8 mouse cellular contexts compared by ENCODE assay signal in genomic region chr13:108157732-108158464, GRCm38 (mm10). TPM values are rescaled to one million over a fixed set of nuclear protein-coding genes. Genes with fewer than 3 reads are reported as not detected.
DNase-seq lines count a peak whose midpoint lies in the region; TF ChIP-seq lines count a peak whose summit lies in the region.

No protein-coding gene starts in this region.

- H3K79me2 ChIP-seq in macrophage (ENCODE audit: inconsistent target): peaks cover 12% of the 10 kb centered on the region

- WGBS in macrophage (ENCODE audit: missing documents): under 1% methylated on average over 36 of the region's 42 CpGs

- no peak for TF ChIP-seq CTCF in left cerebral cortex, adult 2 months (IDR thresholded peaks at IDR 0.05)

- no peaks in the 10 kb centered on the region; the same call in 1 of the 2 replicates for H3K36me3 ChIP-seq in macrophage (ENCODE audit: inconsistent target)

- intact Hi-C loops in left cerebral cortex, adult 2 months (cut with DNase I): loop anchor here (10.0 kb wide), 1 partner anchor 393 kb away; no protein-coding TSS in a partner anchor
- intact Hi-C loops in left cerebral cortex, postnatal 25 days (cut with DNase I): loop anchor here (5.0 to 10.0 kb wide), 4 partner anchors 266 to 1046 kb away; no protein-coding TSS in a partner anchor

- H3K27ac ChIP-seq in left cerebral cortex, adult 2 months: peak overlapping the region; percentile 58; the same call in 1 of the 2 replicates
- H3K27ac ChIP-seq in macrophage: no peak overlapping the region

- peak overlapping the region; percentile 73 for H3K4me3 ChIP-seq in left cerebral cortex, adult 2 months
- H3K4me3 ChIP-seq in macrophage (ENCODE audit: inconsistent target): peak overlapping the region; percentile 98

- no peak for DNase-seq in left cerebral cortex, adult 2 months (ENCODE audit: extremely low spot score in 1 of 2, low spot score in 2 of 2)
- DNase-seq in left cerebral cortex, postnatal 25 days (ENCODE audit: low spot score in 2 of 2): no peak
- peak; percentile 39 for DNase-seq in c-Kit-positive CD71-positive TER-119-negative erythroid progenitor cells, embryonic 14.5 days (ENCODE audit: low read depth)
- DNase-seq in forelimb bud, embryonic 11.5 days (ENCODE audit: low read depth, low spot score): peak; percentile 23
- no peak for DNase-seq in retina, embryonic 14.5 days (ENCODE audit: low spot score)
- no peak for DNase-seq in B cell, adult 2 months
- DNase-seq in adrenal gland, adult 18-20 months (ENCODE audit: low spot score in 2 of 2): no peak

RNA-seq across cellular contexts. Expression of gene Ndufaf2, which starts 0.5 kb away (rescaled TPM):
- total RNA-seq in left cerebral cortex, adult 2 months (2021): 10 to 100 TPM; 21.1 to 27.2 TPM
- 10 to 100 TPM; 21.8 to 22.2 TPM for total RNA-seq in left cerebral cortex, postnatal 25 days (2021)
- 1 to 10 TPM in 22 of 26 experiments, not detected in 4; 1.3 to 8.6 (median 4.2) TPM for total RNA-seq in macrophage (2018; cell fraction: chromatin; rRNA removed)
- 10 to 100 TPM in 25 of 26 experiments, 1 to 10 TPM in 1; 9.5 to 20.5 (median 13.6) TPM for total RNA-seq in macrophage (2018; cell fraction: cytosol; rRNA removed)
- total RNA-seq in macrophage (2018; cell fraction: nucleus; rRNA removed): 1 to 10 TPM in 25 of 26 experiments, not detected in 1; 1.5 to 9.0 (median 4.2) TPM
- polyA plus RNA-seq in macrophage (2018): 17.2 to 32.7 TPM (median 31.5 TPM) in 3 replicates
- 10 to 100 TPM; 31.9 to 32.7 TPM for total RNA-seq in adrenal gland, adult 18-20 months (2021)

RNA-seq across cellular contexts. Expression of gene Ercc8, which starts 0.6 kb away (rescaled TPM):
- total RNA-seq in left cerebral cortex, adult 2 months (2021): 10 to 100 TPM; 17.5 to 19.9 TPM
- 10 to 100 TPM; 17.1 to 23.2 TPM for total RNA-seq in left cerebral cortex, postnatal 25 days (2021)
- total RNA-seq in macrophage (2018; cell fraction: chromatin; rRNA removed): 10 to 100 TPM in 23 of 26 experiments, 1 to 10 TPM in 3; 5.9 to 29.1 (median 18.1) TPM
- total RNA-seq in macrophage (2018; cell fraction: cytosol; rRNA removed): 1 to 10 TPM; 1.6 to 4.6 (median 2.8) TPM
- 10 to 100 TPM in 12 of 26 experiments, 1 to 10 TPM in 14; 4.2 to 29.9 (median 9.6) TPM for total RNA-seq in macrophage (2018; cell fraction: nucleus; rRNA removed)
- polyA plus RNA-seq in macrophage (2018): 2.5 to 4.3 TPM (median 2.5 TPM) in 3 replicates
- total RNA-seq in adrenal gland, adult 18-20 months (2021): 1 to 10 TPM; 7.5 to 8.8 TPM

RNA-seq across cellular contexts. Expression of gene Elovl7, which starts 56.3 kb away (rescaled TPM):
- total RNA-seq in left cerebral cortex, adult 2 months (2021): 1 to 10 TPM; 6.6 to 7.1 TPM
- total RNA-seq in left cerebral cortex, postnatal 25 days (2021): 1 to 10 TPM; 9.5 to 9.6 TPM
- under 1 TPM in 11 of 26 experiments, not detected in 15; 0.12 to 0.55 (median 0.26) TPM for total RNA-seq in macrophage (2018; cell fraction: chromatin; rRNA removed)
- under 1 TPM in 23 of 26 experiments, not detected in 3; 0.03 to 0.92 (median 0.59) TPM for total RNA-seq in macrophage (2018; cell fraction: cytosol; rRNA removed)
- under 1 TPM in 18 of 26 experiments, not detected in 8; 0.12 to 0.94 (median 0.33) TPM for total RNA-seq in macrophage (2018; cell fraction: nucleus; rRNA removed)
- 0.29 to 0.36 TPM (median 0.32 TPM) in 3 replicates for polyA plus RNA-seq in macrophage (2018)
- total RNA-seq in adrenal gland, adult 18-20 months (2021): 1 to 10 TPM; 2.5 to 2.6 TPM

Comparison
In these comparisons a context has a peak if more than half of its experiments do, and no peak if none do; other contexts are left out.
1. DNase-seq: peak in c-Kit-positive CD71-positive TER-119-negative erythroid progenitor cells, embryonic 14.5 days (single experiment) and forelimb bud, embryonic 11.5 days (single experiment); none in left cerebral cortex, adult 2 months (0 of 2), left cerebral cortex, postnatal 25 days (0 of 2), retina, embryonic 14.5 days (single experiment), B cell, adult 2 months (0 of 2) and adrenal gland, adult 18-20 months (0 of 2).